Mouse (Mus musculus) c-Kit-positive CD71-positive TER-119-negative erythroid progenitor cells, embryonic 14.5 days (primary cell): ENCODE measurements at regions not wholly inside any gene's neighbourhood (a gene's known extent, or its start where the extent isn't known, plus 50 kb on each side); places are given as distances from the start of the nearest gene placed in this dataset.
A peak's percentile ranks its signal among the peaks of the same experiment; 100 is the strongest.

Experiments used
- DNase-seq: peaks from one replicate; pipeline ENCODE4 v3.0.0-alpha.2; 2013; ENCODE audit warnings: low read depth

GRCm38 (mm10) chr2:138123331-138123730, 133.0 kb upstream of the Btbd3 start:
- DNase-seq: no peak

DNA sequence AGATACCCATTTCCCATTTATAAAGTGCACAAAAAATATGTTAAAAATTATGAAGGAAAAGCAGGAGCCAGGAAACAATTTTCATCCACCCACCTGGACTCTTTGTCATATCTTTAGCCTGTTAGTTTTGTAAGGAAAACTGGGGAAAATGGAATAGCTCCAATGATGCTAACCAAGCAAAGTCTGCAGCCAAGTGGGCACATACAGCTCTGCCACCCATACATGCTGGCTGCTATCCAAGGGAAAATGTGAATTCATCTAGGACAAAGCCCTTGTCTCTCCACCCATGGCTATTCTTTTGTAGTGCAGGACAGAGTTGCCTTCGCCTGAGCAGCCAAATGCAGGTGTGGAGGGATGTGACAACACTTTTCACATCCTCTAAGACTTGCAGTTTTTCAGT, 135.5 kb upstream of the Btbd3 start:
- no peak for DNase-seq

GRCm38 (mm10) chr2:138120131-138120530, 136.2 kb upstream of the Btbd3 start:
- DNase-seq: no peak

- DNase-seq: no peak
Observed at GRCm38 (mm10) chr2:138099777-138100176, 156.6 kb upstream of the Btbd3 start.

GRCm38 (mm10) chr2:138085390-138085789, 171.0 kb upstream of the Btbd3 start:
- no peak for DNase-seq

- DNase-seq: no peak
Observed at GRCm38 (mm10) chr2:138084564-138085283, 171.6 kb upstream of the Btbd3 start.

DNA sequence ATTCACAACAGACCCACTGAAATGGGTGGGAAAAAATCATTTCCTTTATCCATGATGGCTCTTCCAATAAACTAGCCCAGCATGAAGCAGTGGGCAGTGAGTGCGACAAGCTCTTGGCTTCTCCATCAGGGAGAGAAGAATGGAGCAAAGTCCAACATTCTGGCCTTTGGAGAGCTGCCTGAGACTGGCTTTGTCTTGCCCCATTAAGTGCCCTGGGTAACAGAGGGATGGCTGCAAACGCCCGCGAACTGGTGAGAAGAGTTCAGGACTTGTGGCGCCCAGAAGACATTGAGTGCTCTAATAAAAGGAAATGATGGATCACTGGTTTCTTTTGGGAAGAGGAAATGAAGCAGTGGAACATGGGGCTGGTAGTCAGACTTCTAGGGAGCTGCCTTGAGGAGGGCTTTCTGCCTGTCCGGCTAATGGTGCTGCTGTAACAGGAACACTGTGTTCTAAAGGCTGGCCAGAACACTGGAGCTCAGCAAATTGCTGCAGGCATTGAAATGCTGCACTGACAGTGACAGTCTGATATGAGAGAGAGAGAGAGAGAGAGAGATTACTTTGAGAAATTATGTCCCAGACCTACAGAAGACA, 182.2 kb upstream of the Btbd3 start:
- DNase-seq: no peak

DNA sequence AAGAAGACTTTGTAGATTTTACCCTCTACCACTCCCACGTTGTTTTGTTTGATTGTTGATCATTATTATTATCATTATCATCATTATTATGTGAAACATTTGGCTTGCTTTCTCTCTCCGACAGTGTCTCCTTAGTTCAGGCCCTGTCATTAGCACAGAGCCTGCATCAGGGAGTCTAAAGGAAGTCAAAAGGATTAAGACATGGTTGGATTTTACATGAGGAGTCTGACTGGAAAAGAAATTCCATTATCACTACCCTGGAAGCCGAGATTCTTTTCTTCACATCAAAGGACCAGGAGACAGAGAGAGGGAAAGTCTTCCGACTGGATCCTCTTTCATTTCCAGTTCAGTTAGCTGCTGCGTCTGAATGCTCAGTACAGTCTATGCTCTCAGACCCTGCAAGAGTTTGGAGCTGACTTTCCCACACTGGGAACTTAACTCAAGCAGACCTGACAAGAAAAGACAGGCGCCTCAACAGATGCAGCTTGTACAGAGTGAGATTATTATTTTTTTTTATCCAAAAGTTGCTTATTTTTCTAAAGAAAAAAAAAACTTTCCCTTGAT, 184.1 kb upstream of the Btbd3 start:
- no peak for DNase-seq

GRCm38 (mm10) chr2:138053081-138053480, 203.3 kb upstream of the Btbd3 start:
- DNase-seq: no peak

DNA sequence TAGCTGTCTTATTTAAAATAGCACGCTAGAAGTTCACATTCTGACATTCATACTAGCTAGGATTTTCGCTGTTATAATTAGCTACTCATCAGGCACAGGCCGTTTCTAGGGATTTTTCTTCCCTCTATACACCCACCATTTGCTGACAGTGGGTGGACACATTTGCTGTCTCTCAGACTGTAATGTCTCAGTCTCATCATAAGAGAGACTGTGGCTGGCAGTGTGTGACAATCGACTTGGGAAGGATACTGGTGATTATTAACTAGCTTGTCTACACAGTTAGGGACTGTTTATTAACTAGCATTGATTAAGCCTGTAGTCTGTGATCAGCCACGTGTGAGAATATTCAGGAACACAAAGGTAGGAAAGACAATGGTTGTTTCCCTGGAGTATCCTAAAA, 208.0 kb upstream of the Btbd3 start:
- no peak for DNase-seq

DNA sequence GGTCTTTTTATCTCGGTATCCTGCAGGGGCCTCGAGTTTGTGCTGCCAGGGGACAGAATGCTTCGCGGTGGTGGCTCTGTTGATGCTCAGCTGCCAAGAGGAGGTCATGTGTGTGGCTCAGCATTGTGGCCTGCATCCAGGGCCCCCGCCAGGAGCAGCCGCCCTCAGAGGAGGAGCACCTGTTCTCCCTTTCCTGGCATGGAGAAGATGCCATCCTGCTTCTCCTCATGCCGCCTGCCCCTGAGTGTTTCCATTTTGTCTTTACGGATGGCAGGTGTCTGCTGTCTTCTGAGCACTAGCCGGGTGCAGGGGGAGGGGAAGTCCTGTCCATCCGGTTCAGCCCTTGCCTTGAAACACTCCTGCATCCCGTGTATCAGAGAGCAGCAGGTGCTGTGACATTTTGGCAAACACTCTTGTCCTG, 208.6 kb upstream of the Btbd3 start:
- DNase-seq: no peak

DNA sequence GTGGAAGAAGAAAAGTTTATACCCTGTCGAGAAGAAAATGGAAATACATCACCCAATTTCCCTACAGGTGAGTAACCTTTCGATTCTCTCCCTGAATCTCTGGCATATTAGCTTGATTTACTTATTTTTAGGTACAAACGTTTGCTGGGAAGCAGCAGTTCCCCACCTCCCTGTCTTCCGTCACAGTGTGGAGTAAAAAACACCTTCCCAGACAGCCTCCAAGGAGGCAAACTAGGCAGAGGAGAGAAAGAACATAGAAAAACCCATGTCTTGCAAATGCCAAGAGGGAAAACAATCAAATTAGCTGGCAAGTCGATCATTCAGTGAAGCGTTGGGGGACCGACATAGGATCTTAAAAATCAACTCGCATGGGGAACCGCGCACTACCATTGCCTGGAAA, 209.0 kb upstream of the Btbd3 start:
- no peak for DNase-seq

DNA sequence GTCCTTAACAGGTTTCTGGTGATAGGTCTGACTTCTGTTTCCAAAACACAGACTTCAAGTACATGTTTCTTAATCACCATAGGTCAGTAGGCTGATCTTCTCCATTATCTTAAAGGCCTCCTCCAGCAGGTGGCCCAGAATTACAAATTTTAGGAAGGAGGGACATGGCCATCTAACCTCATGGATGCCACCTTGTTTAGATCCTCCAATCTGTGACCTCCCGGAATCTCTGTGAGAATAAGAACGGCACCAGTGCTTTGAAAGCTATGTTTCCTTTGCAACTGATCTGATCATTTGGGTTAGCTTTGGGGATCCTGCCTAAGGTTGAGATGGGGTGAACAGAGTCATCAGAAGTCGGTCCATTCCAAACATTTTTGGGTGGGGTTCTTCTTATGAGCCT, 209.4 kb upstream of the Btbd3 start:
- DNase-seq: no peak

- DNase-seq: no peak
Observed at GRCm38 (mm10) chr2:138045933-138046642, 210.3 kb upstream of the Btbd3 start.

DNA sequence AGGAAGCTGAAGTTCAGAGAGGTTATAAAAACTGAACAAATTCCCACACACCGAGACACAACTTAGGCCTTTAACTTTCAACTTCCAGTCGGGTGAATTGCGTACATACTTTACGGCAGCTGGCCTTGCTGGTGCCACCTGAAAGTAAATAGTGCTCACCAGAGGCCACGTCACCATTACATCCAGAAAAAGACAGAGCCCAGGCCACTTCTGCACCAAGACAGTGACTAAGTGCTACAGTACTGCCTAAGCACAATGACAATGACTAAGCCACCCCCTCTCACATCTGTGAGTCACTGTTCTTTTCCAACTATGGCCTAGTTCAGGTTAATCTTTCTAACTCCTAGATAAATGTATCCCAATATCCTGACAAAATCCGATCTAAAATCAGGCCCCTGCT, 215.7 kb upstream of the Btbd3 start:
- no peak for DNase-seq

DNA sequence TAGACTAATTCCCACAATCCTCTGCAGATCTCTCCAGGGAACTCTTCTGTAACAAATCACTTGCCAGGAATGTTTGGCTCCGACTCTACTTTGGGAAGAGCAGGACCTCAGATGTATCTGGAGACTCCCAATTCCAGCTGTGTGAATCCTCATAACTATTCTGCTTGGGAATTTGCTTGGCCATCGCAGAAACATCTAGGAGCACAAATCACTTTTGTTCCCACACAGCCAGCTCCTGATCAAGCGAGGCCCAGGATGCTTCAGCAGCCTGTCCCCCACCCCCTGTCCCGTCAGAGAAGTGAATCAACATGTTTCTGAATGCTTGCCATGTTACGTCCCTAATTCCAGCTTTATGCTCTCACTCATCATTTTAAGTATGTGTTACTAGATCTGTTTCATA, 216.1 kb upstream of the Btbd3 start:
- DNase-seq: no peak

DNA sequence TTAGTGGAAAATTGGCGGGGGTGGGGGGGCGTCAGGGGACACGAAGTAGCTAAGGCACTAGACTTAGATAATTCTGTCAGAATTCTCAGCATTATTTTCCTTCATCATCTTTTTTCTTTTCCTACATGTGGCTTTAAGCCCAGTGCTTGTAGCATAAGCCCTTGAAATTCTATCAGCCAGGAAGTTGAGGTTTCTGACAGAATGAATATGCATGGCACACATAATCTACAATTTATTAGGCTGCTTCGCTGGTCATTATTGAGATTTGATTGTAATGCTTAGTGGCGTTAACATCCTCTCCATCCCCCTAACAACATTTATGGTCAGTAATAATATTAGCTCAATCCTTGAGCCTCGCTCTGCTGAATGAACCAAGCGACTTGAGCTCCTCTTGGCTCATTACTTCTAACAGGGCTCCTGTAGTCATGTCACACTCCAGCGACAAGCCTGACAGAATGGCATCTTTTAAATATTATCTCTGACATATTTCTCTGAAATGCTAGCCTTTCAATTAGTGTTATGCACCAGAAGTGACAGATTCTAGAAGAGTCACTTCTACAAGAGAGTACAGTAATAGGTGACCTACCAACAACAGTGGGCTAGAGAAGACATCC, 222.1 kb upstream of the Btbd3 start:
- DNase-seq: no peak

GRCm38 (mm10) chr2:138033379-138034122, 222.8 kb upstream of the Btbd3 start:
- DNase-seq: peak; percentile 4

GRCm38 (mm10) chr2:138027411-138027810, 229.0 kb upstream of the Btbd3 start:
- no peak for DNase-seq

DNA sequence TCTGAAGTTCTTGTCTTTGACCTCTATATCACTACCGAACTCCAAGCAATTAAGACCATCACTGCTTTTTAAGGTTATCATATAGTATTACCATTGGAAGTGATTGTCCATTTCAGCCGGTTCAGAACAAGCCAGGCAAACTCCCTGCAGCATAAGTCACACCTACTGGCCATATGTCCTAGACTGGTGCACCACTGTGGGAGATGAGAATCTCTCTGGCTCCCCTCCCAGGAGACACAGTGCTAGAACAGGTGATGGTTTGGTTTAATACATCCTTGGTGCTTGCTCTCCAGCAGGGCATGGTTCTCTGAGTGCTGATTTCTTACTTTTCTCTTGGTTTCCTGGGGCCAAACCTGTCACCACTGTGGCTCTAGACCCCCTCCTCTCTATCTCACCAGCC, 232.8 kb upstream of the Btbd3 start:
- no peak for DNase-seq

GRCm38 (mm10) chr2:137981766-137982165, 274.6 kb upstream of the Btbd3 start:
- DNase-seq: no peak

DNA sequence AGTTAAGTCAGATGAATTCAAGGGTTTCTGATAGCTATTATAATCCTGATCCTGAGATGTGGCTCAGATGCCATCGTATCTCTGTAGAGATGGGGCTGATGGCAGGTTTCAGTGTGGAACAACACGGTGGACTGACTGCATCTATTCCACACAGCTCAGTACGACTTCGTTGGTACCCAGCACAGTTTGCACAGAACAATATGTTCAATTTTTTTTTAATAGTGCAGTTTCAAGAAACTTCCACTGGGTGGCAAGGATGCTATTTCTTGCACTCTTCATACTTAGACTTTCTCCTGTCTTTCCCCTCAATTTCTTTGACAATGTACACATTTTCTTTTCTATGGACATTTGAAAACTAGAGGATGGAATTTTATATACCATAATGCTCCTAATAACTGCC, 278.6 kb upstream of the Btbd3 start:
- no peak for DNase-seq
